Mouse (Mus musculus): Measurements from ENCODE around the gene Vmn1r1.

GRCm38 (mm10) chr1:182148864-182149514, 15.3 kb downstream of the Vmn1r1 start:
- no peak for TF ChIP-seq CTCF (IDR thresholded peaks at IDR 0.05; ENCODE audit: control insufficient read depth, insufficient read depth, insufficient replicate concordance, low read depth, low read length)
- TF ChIP-seq POLR2A (IDR thresholded peaks at IDR 0.05; ENCODE audit: control insufficient read depth, low read depth, low read length) = no peak
